Mouse (Mus musculus) MEL (cell line): ENCODE results near the gene Smarcc2. TPM values are rescaled to one million over a fixed set of nuclear protein-coding genes. Genes with fewer than 3 reads are reported as not detected.

Source experiments
- DNase-seq: peaks from one replicate; pipeline ENCODE4 v3.0.0; 2011; ENCODE audit warnings: low read depth, low spot score
- H3K27ac ChIP-seq: 2 replicates; pipeline ENCODE4 v1.5.1; 2012; ENCODE audit warnings: low read depth, mild to moderate bottlenecking, control low read depth, low read length, moderate library complexity; ENCODE audit not compliant: control insufficient read depth
- H3K27me3 ChIP-seq, 2 experiments: fragments of 150-350 bp in 1 of 2; sonication (generic) in 1 of 2; 2 replicates each; pipeline ENCODE4 v1.6.1; 2012; ENCODE audit warnings: low read length in 2 of 2, mild to moderate bottlenecking in 2 of 2, improper control_type of control experiment in 1 of 2, moderate library complexity in 1 of 2; ENCODE audit not compliant: insufficient read depth in 2 of 2, control insufficient read depth in 1 of 2
- H3K36me3 ChIP-seq, 2 experiments: 2 replicates each; pipeline ENCODE4 v1.6.1; 2012 to 2014; ENCODE audit warnings: low read length in 2 of 2, improper control_type of control experiment in 1 of 2, inconsistent platforms in 1 of 2, mild to moderate bottlenecking in 1 of 2; ENCODE audit not compliant: insufficient read depth in 2 of 2, control insufficient read depth in 1 of 2
- H3K4me1 ChIP-seq, 2 experiments: fragments of 150-350 bp in 1 of 2; sonication (generic) in 1 of 2; 2 replicates each; pipeline ENCODE4 v1.6.1; 2012; ENCODE audit warnings: low read length in 2 of 2, improper control_type of control experiment in 1 of 2, mild to moderate bottlenecking in 1 of 2; ENCODE audit not compliant: insufficient read depth in 2 of 2, control insufficient read depth in 1 of 2
- H3K4me3 ChIP-seq, 2 experiments: fragments of 150-350 bp in 1 of 2; sonication (generic) in 1 of 2; 2 replicates each; pipeline ENCODE4 v1.5.1; 2012; ENCODE audit warnings: low read depth in 2 of 2, low read length in 2 of 2, mild to moderate bottlenecking in 2 of 2, moderate library complexity in 2 of 2, control low read depth in 1 of 2, improper control_type of control experiment in 1 of 2; ENCODE audit not compliant: control insufficient read depth in 1 of 2, insufficient read depth in 1 of 2
- H3K79me2 ChIP-seq: 2 replicates; pipeline ENCODE4 v1.6.1; 2012; ENCODE audit warnings: mild to moderate bottlenecking, low read length, moderate library complexity; ENCODE audit not compliant: control insufficient read depth, poor library complexity, insufficient read depth
- H3K9ac ChIP-seq: 2 replicates; pipeline ENCODE4 v1.6.1; 2012; ENCODE audit warnings: low read depth, mild to moderate bottlenecking, control low read depth, low read length, moderate library complexity; ENCODE audit not compliant: control insufficient read depth, poor library complexity, severe bottlenecking
- H3K9me3 ChIP-seq: fragments of 150-350 bp; sonication (generic); replicated peaks from 2 replicates; pipeline ENCODE4 v1.6.1; 2012; ENCODE audit warnings: mild to moderate bottlenecking, low read length, improper control_type of control experiment, moderate library complexity; ENCODE audit not compliant: insufficient read depth
- BHLHE40 ChIP-seq: IDR thresholded peaks from 2 replicates; pipeline ENCODE4 v1.6.1; 2012; ENCODE audit warnings: low read depth, mild to moderate bottlenecking, inconsistent platforms, low read length, improper control_type of control experiment, borderline replicate concordance
- CHD1 ChIP-seq: IDR thresholded peaks from 2 replicates; pipeline ENCODE4 v1.6.1; 2012; ENCODE audit warnings: low read depth, mild to moderate bottlenecking, inconsistent platforms, low read length, improper control_type of control experiment
- CHD2 ChIP-seq: IDR thresholded peaks from 2 replicates; pipeline ENCODE4 v1.6.1; 2011; ENCODE audit warnings: low read length, improper control_type of control experiment
- CTCF ChIP-seq, 3 experiments: IDR thresholded peaks in 2 of 3; conservative IDR thresholded peaks in 1 of 3; 2 replicates each; pipeline ENCODE4 v1.5.1; 2011 to 2012; ENCODE audit warnings: low read length in 3 of 3, low read depth in 2 of 3, mild to moderate bottlenecking in 2 of 3, improper control_type of control experiment in 1 of 3, inconsistent platforms in 1 of 3, mixed read lengths in 1 of 3, moderate library complexity in 1 of 3; ENCODE audit not compliant: control insufficient read depth in 1 of 3, insufficient read depth in 1 of 3, poor library complexity in 1 of 3, severe bottlenecking in 1 of 3
- E2F4 ChIP-seq: IDR thresholded peaks from 2 replicates; pipeline ENCODE4 v1.6.1; 2011; ENCODE audit warnings: low read depth, low read length, improper control_type of control experiment, borderline replicate concordance
- ETS1 ChIP-seq: IDR thresholded peaks from 2 replicates; pipeline ENCODE4 v1.6.1; 2012; ENCODE audit warnings: low read depth, mild to moderate bottlenecking, inconsistent platforms, low read length, improper control_type of control experiment, moderate library complexity
- GABPA ChIP-seq: IDR thresholded peaks from 2 replicates; pipeline ENCODE4 v1.6.1; 2012; ENCODE audit warnings: low read depth, mild to moderate bottlenecking, inconsistent platforms, low read length, improper control_type of control experiment, moderate library complexity
- KAT2A ChIP-seq: conservative IDR thresholded peaks from 2 replicates; pipeline ENCODE4 v1.6.1; 2012; ENCODE audit warnings: low read depth, low read length, improper control_type of control experiment, inconsistent platforms
- MAFK ChIP-seq: IDR thresholded peaks from 2 replicates; pipeline ENCODE4 v1.6.1; 2011; ENCODE audit warnings: low read depth, mild to moderate bottlenecking, low read length, improper control_type of control experiment, borderline replicate concordance
- MAX ChIP-seq: IDR thresholded peaks from 2 replicates; pipeline ENCODE4 v1.6.1; 2011; ENCODE audit warnings: low read length, improper control_type of control experiment
- MXI1 ChIP-seq: IDR thresholded peaks from 2 replicates; pipeline ENCODE4 v1.6.1; 2011; ENCODE audit warnings: mild to moderate bottlenecking, low read depth, low read length, improper control_type of control experiment
- NELFE ChIP-seq: IDR thresholded peaks from 2 replicates; pipeline ENCODE4 v1.6.1; 2011; ENCODE audit warnings: low read depth, low read length, improper control_type of control experiment
- POLR2A ChIP-seq, 2 experiments: IDR thresholded peaks; 2 replicates each; pipeline ENCODE4 v1.6.1; 2011 to 2012; ENCODE audit warnings: low read length in 2 of 2, mild to moderate bottlenecking in 2 of 2, control low read depth in 1 of 2, improper control_type of control experiment in 1 of 2, low read depth in 1 of 2, moderate library complexity in 1 of 2; ENCODE audit not compliant: control insufficient read depth in 1 of 2, insufficient read depth in 1 of 2, poor library complexity in 1 of 2
- POLR2AphosphoS2 ChIP-seq: IDR thresholded peaks from 2 replicates; pipeline ENCODE4 v1.6.1; 2011; ENCODE audit warnings: low read length, improper control_type of control experiment
- POLR2AphosphoS5 ChIP-seq: IDR thresholded peaks from 2 replicates; pipeline ENCODE4 v1.6.1; 2012; ENCODE audit warnings: low read depth, borderline replicate concordance, mild to moderate bottlenecking, inconsistent platforms, low read length, moderate library complexity, mixed read lengths
- RAD21 ChIP-seq: IDR thresholded peaks from 2 replicates; pipeline ENCODE4 v1.6.1; 2011; ENCODE audit warnings: mild to moderate bottlenecking, low read depth, low read length, improper control_type of control experiment
- SMC3 ChIP-seq: IDR thresholded peaks from 2 replicates; pipeline ENCODE4 v1.6.1; 2011; ENCODE audit warnings: low read depth, low read length, improper control_type of control experiment
- TAL1 ChIP-seq: IDR thresholded peaks from 2 replicates; pipeline ENCODE4 v1.6.1; 2012; ENCODE audit warnings: mild to moderate bottlenecking, inconsistent platforms, low read length, moderate library complexity, mixed read lengths
- USF2 ChIP-seq, 2 experiments: IDR thresholded peaks; 2 replicates each; pipeline ENCODE4 v1.6.1; 2011 to 2012; ENCODE audit warnings: improper control_type of control experiment in 2 of 2, low read length in 2 of 2, borderline replicate concordance in 1 of 2, inconsistent platforms in 1 of 2, low read depth in 1 of 2, mild to moderate bottlenecking in 1 of 2; ENCODE audit not compliant: insufficient read depth in 1 of 2
- ZC3H11A ChIP-seq: IDR thresholded peaks from 2 replicates; pipeline ENCODE4 v1.6.1; 2012; ENCODE audit warnings: low read depth, mild to moderate bottlenecking, inconsistent platforms, low read length, improper control_type of control experiment
- ZKSCAN1 ChIP-seq: IDR thresholded peaks from 2 replicates; pipeline ENCODE4 v1.6.1; 2012; ENCODE audit warnings: low read depth, mild to moderate bottlenecking, inconsistent platforms, low read length, improper control_type of control experiment, moderate library complexity
- ZNF384 ChIP-seq: IDR thresholded peaks from 2 replicates; pipeline ENCODE4 v1.6.1; 2012; ENCODE audit warnings: low read depth, mild to moderate bottlenecking, inconsistent platforms, low read length, improper control_type of control experiment
- polyA plus RNA-seq, 2 experiments: library from polyadenylated mRNA; stranded (reverse) in 1 of 2; unstranded in 1 of 2; fragments of >175 nt in 1 of 2; fragments of >200 nt in 1 of 2; gene quantifications; 2 replicates each; pipeline versions ENCODE4 v1.2.1 to v1.2.4; 2012; ENCODE audit warnings: low replicate concordance in 2 of 2, low read depth in 1 of 2; ENCODE audit not compliant: insufficient read length in 2 of 2, insufficient read depth in 1 of 2, missing spikeins in 1 of 2
- total RNA-seq: library from RNA; depleted of rRNA; stranded (reverse); fragments of 300-350 nt; gene quantifications from 2 replicates; pipeline ENCODE4 v1.2.3, GENCODE M21; 2012

Smarcc2 gene
- total and polyA plus RNA-seq, 3 experiments, result 24.8 to 226 (median 68.8) TPM

DNA sequence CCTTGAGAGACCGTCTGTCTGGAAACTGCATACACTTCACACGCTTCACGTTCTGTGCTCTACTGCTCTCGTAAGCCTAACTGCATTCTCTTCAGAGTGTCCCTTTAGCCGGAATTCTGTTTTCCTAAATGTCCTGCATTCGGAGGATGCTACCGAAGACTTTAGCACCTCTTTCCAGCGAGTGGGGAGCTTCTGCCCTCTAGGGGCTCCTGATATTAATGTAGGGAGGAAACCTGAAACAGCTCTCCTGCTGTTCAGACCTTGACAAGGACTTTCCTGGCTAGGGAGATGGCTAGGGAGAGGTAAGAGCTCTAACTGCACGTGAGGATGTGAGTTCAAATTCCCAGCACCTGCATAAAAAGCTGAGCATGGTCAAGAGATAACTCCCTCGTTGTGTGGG is 18.6 kb upstream of the Smarcc2 start:
- no peaks in the 10 kb centered on the region for H3K9me3 ChIP-seq
- peak; percentile 25 for DNase-seq
- no peaks in the 10 kb centered on the region for H3K79me2 ChIP-seq
- H3K27ac ChIP-seq, result no peak overlapping the region
- H3K4me3 ChIP-seq, result no peak overlapping the region
- peaks cover 5 to 10% of the 10 kb centered on the region in 2 experiments for H3K36me3 ChIP-seq
- TF ChIP-seq MAX, result no peak
- TF ChIP-seq POLR2A (IDR thresholded peaks at IDR 0.05; ENCODE audit: control insufficient read depth in 1 of 2, insufficient read depth in 1 of 2, low read depth in 1 of 2, low read length in 2 of 2, poor library complexity in 1 of 2), result no peak
- no peak for TF ChIP-seq CHD2
- no peak for TF ChIP-seq POLR2AphosphoS5
- no peak for TF ChIP-seq NELFE
- no peak for TF ChIP-seq E2F4
- no peak for TF ChIP-seq POLR2AphosphoS2
- TF ChIP-seq KAT2A, result no peak
- TF ChIP-seq ZNF384, result no peak
- TF ChIP-seq GABPA, result no peak
- TF ChIP-seq TAL1, result no peak
- TF ChIP-seq ETS1, result no peak
- peak; percentile 21 to 56 (median 39); a peak in 5 of 6 replicates for TF ChIP-seq CTCF (IDR thresholded peaks at IDR 0.05 in 2 of 3, conservative IDR thresholded peaks at IDR 0.05 in 1 of 3; ENCODE audit: control insufficient read depth in 1 of 3, insufficient read depth in 1 of 3, low read depth in 2 of 3, low read length in 3 of 3, poor library complexity in 1 of 3, severe bottlenecking in 1 of 3)
- TF ChIP-seq ZKSCAN1, result no peak
- no peak for TF ChIP-seq MXI1
- TF ChIP-seq RAD21, result peak; percentile 49
- TF ChIP-seq SMC3, result peak; percentile 38
- H3K4me1 ChIP-seq, result peaks cover 5 to 12% of the 10 kb centered on the region in 2 experiments
- no peak overlapping the region for H3K9ac ChIP-seq
- H3K27me3 ChIP-seq, result no peaks in the 10 kb centered on the region

- Histone ChIP-seq H3K27ac (no peak overlapping the region), H3K4me3 (no peak overlapping the region)
- no peak for TF ChIP-seq USF2 (IDR thresholded peaks at IDR 0.05; ENCODE audit: borderline replicate concordance in 1 of 2, insufficient read depth in 1 of 2, low read depth in 1 of 2, low read length in 2 of 2)
- no peak for TF ChIP-seq BHLHE40
- no peak for TF ChIP-seq NELFE
- TF ChIP-seq ETS1, result no peak
- TF ChIP-seq MAFK, result no peak
- TF ChIP-seq MXI1, result no peak
- TF ChIP-seq CHD1, result no peak
- TF ChIP-seq ZC3H11A, result no peak
- no peak for TF ChIP-seq E2F4
- TF ChIP-seq, all 39 proteins: peak for 0
- Histone ChIP-seq H3K9me3 (no peaks in the 10 kb centered on the region), H3K9ac (no peak overlapping the region), H3K36me3 (peaks cover 2 to 11% of the 10 kb centered on the region in 2 experiments), H3K27me3 (no peaks in the 10 kb centered on the region), H3K79me2 (no peaks in the 10 kb centered on the region), H3K4me1 (peaks cover 5 to 14% of the 10 kb centered on the region in 2 experiments)
- no peak for DNase-seq
These were observed 17.5 kb upstream of the Smarcc2 start for GRCm38 (mm10) chr10:128441324-128442119.
